Mouse (Mus musculus): Measurements from ENCODE around the gene Gfral. TPM values are rescaled to one million over a fixed set of nuclear protein-coding genes. Genes with fewer than 3 reads are reported as not detected.
"Not testable (repeated sequence)": the region's sequence is repeated elsewhere in the genome, so short reads cannot be mapped to it uniquely, and the experiment has no call there.

Gene Gfral
- polyA plus RNA-seq, 1 experiment, result 0.18 TPM

DNA sequence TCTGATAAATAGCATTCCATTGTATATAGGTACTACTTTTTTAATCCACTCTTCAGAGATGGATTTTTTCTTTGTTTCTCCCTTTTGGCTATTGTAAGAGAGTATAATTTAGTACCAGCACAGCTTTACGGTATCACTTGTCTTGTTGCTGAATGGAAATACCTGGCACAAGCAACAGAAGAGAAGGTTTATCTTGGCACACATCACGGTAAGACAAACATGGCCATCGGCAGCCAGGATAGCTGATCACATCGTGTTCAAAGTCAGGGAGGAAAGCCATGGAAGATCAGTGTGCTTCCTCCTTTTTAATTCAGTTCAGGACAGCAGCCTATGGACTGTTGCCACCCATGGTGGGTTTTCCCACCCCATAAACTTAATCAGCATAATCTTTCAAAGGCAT, 89.2 kb downstream of the Gfral start:
- no peak overlapping the region for H3K4me2 ChIP-seq (ENCODE audit: low read depth)
- no peak overlapping the region for H3ac ChIP-seq (ENCODE audit: control insufficient read depth, insufficient read length)
- H3K79me2 ChIP-seq (ENCODE audit: control insufficient read depth, insufficient read depth), result no peaks in the 10 kb centered on the region
- no peaks in the 10 kb centered on the region for H3K27me3 ChIP-seq (ENCODE audit: control insufficient read depth, insufficient read depth, insufficient read length)
- no peak overlapping the region for H3K4me3 ChIP-seq
- TF ChIP-seq REST (IDR thresholded peaks at IDR 0.05; ENCODE audit: insufficient read depth, insufficient read length) (no peak), MAX (IDR thresholded peaks at IDR 0.05; ENCODE audit: low read depth) (no peak), POLR2A (IDR thresholded peaks at IDR 0.05; ENCODE audit: insufficient read length, low read depth) (no peak), POLR2AphosphoS2 (IDR thresholded peaks at IDR 0.05; ENCODE audit: insufficient read length, low read depth) (no peak), CEBPB (IDR thresholded peaks at IDR 0.05; ENCODE audit: insufficient read depth, poor library complexity, severe bottlenecking) (no peak), TCF12 (IDR thresholded peaks at IDR 0.05; ENCODE audit: insufficient read depth, poor library complexity, severe bottlenecking) (no peak), MYOG (IDR thresholded peaks at IDR 0.05; ENCODE audit: control insufficient read depth in 1 of 3, insufficient read depth in 1 of 3, insufficient read length in 2 of 3, low read depth in 2 of 3) (no peak), MYOD1 (IDR thresholded peaks at IDR 0.05; ENCODE audit: control insufficient read depth in 1 of 3, insufficient read length in 2 of 3, low read depth in 2 of 3) (no peak), E2F4 (IDR thresholded peaks at IDR 0.05; ENCODE audit: insufficient read depth) (no peak), TCF3 (IDR thresholded peaks at IDR 0.05; ENCODE audit: insufficient read length, low read depth) (no peak), USF1 (IDR thresholded peaks at IDR 0.05; ENCODE audit: low read depth) (no peak), SRF (IDR thresholded peaks at IDR 0.05; ENCODE audit: control insufficient read depth, insufficient read length, low read depth) (no peak)
- no peaks in the 10 kb centered on the region for H3K36me3 ChIP-seq (ENCODE audit: control insufficient read depth, insufficient read depth)

DNA sequence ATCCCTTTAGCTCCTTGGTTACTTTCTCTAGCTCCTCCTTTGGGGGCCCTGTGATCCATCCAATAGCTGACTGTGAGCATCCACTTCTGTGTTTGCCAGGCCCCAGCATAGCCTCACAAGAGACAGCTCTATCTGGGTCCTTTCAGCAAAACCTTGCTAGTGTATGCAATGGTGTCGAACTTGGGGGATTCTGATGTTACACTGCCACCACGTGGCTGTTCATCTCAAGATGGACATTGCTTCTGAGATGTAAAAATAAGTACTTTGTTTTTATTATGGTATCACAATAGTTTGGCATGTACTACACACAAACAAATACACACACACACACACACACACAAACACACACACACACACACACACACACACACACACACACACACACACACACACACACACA, 90.6 kb downstream of the Gfral start:
- H3ac ChIP-seq (ENCODE audit: control insufficient read depth, insufficient read length); H3K4me3 ChIP-seq; H3K36me3 ChIP-seq (ENCODE audit: control insufficient read depth, insufficient read depth); H3K4me2 ChIP-seq (ENCODE audit: low read depth); H3K79me2 ChIP-seq (ENCODE audit: control insufficient read depth, insufficient read depth); H3K27me3 ChIP-seq (ENCODE audit: control insufficient read depth, insufficient read depth, insufficient read length): not testable (repeated sequence)

Other genes with a start within 250 kb of the Gfral start
- gene Hmgcll1, start 198.8 kb downstream of the Gfral start, polyA plus RNA-seq (2012; fragmentation: generic; extraction: Trizol), result 0.14 TPM
- not detected for gene Hcrtr2, start 110.2 kb upstream of the Gfral start, polyA plus RNA-seq (2012; fragmentation: generic; extraction: Trizol)

Measured in myocyte (in vitro differentiated cells).